Mouse (Mus musculus) ES-Bruce4 (cell line): ENCODE results near the gene Ipo11. TPM values are rescaled to one million over a fixed set of nuclear protein-coding genes. Genes with fewer than 3 reads are reported as not detected.
"Not testable (repeated sequence)": the region's sequence is repeated elsewhere in the genome, so short reads cannot be mapped to it uniquely, and the experiment has no call there.

Experiments
- H3K27ac ChIP-seq: 2 replicates; pipeline ENCODE4 v1.5.1; 2012; ENCODE audit warnings: low read length, inconsistent platforms; ENCODE audit not compliant: insufficient read depth
- H3K27me3 ChIP-seq: 2 replicates; pipeline ENCODE4 v1.6.1; 2012; ENCODE audit warnings: mild to moderate bottlenecking, low read length, inconsistent platforms; ENCODE audit not compliant: control insufficient read depth, poor library complexity, insufficient read depth, severe bottlenecking
- H3K36me3 ChIP-seq: 2 replicates; pipeline ENCODE4 v1.6.1; 2012; ENCODE audit warnings: inconsistent platforms, mild to moderate bottlenecking, low read length, moderate library complexity; ENCODE audit not compliant: control insufficient read depth, poor library complexity, insufficient read depth, severe bottlenecking
- H3K4me1 ChIP-seq: one replicate; pipeline ENCODE4 v1.8.1; 2011; ENCODE audit warnings: low read length; ENCODE audit not compliant: control insufficient read depth, insufficient read depth
- H3K4me3 ChIP-seq: 2 replicates; pipeline ENCODE4 v1.5.1; 2011; ENCODE audit warnings: low read depth, mild to moderate bottlenecking, low read length
- H3K9ac ChIP-seq: 2 replicates; pipeline ENCODE4 v1.6.1; 2012; ENCODE audit warnings: low read depth, mild to moderate bottlenecking, inconsistent platforms; ENCODE audit not compliant: poor library complexity, severe bottlenecking
- H3K9me3 ChIP-seq: replicated peaks from 2 replicates; pipeline ENCODE4 v1.6.1; 2012; ENCODE audit warnings: mild to moderate bottlenecking, low read length, inconsistent platforms; ENCODE audit not compliant: control insufficient read depth, poor library complexity, insufficient read depth, severe bottlenecking
- CTCF ChIP-seq: IDR thresholded peaks from one replicate; pipeline ENCODE4 v1.8.1; 2011; ENCODE audit warnings: low read depth, low read length
- EP300 ChIP-seq: IDR thresholded peaks from 2 replicates; pipeline ENCODE4 v1.6.1; 2011; ENCODE audit warnings: low read depth, low read length; ENCODE audit not compliant: insufficient read depth
- POLR2A ChIP-seq: IDR thresholded peaks from one replicate; pipeline ENCODE4 v1.8.1; 2011; ENCODE audit warnings: low read length; ENCODE audit not compliant: insufficient read depth
- polyA plus RNA-seq: library from polyadenylated mRNA; stranded (reverse); fragments of >200 nt; gene quantifications from 2 replicates; pipeline ENCODE4 v1.2.4, GENCODE M21; 2011; ENCODE audit warnings: low read depth; ENCODE audit not compliant: missing spikeins, insufficient read depth, insufficient read length

Ipo11 gene
- polyA plus RNA-seq, 1 experiment, result 77.7 TPM

- TF ChIP-seq CTCF (no peak), POLR2A (no peak), EP300 (no peak)
- H3K9me3 ChIP-seq, result no peaks in the 10 kb centered on the region
- H3K9ac ChIP-seq, result no peak overlapping the region
Measured at GRCm38 (mm10) chr13:106913125-106913736, 23.5 kb downstream of the Ipo11 start.

GRCm38 (mm10) chr13:106910096-106910495 lies 26.7 kb downstream of the Ipo11 start:
- Histone ChIP-seq H3K27me3 (no peaks in the 10 kb centered on the region), H3K9me3 (no peaks in the 10 kb centered on the region), H3K4me3 (no peak overlapping the region), H3K4me1 (no peaks in the 10 kb centered on the region), H3K27ac (no peak overlapping the region), H3K9ac (no peak overlapping the region), H3K36me3 (peaks cover 35% of the 10 kb centered on the region)
- TF ChIP-seq CTCF (no peak), POLR2A (no peak), EP300 (no peak)

More at GRCm38 (mm10) chr13:106913125-106913736, 23.5 kb downstream of the Ipo11 start:
- Histone ChIP-seq H3K4me3 (no peak overlapping the region), H3K27ac (peak overlapping the region; percentile 33; the same call in 1 of the 2 replicates), H3K4me1 (no peaks in the 10 kb centered on the region), H3K27me3 (no peaks in the 10 kb centered on the region), H3K36me3 (peaks cover 28% of the 10 kb centered on the region)

- Histone ChIP-seq H3K27ac (no peak overlapping the region), H3K36me3 (peaks cover 35% of the 10 kb centered on the region)
Measured at GRCm38 (mm10) chr13:106907273-106907672, 29.5 kb downstream of the Ipo11 start.

GRCm38 (mm10) chr13:106905154-106905553 lies 31.6 kb downstream of the Ipo11 start:
- not testable (repeated sequence) for H3K9ac ChIP-seq, H3K4me3 ChIP-seq, H3K27ac ChIP-seq, H3K4me1 ChIP-seq, H3K9me3 ChIP-seq, H3K27me3 ChIP-seq
- peaks cover 36% of the 10 kb centered on the region for H3K36me3 ChIP-seq

More at GRCm38 (mm10) chr13:106907273-106907672, 29.5 kb downstream of the Ipo11 start:
- TF ChIP-seq CTCF, result no peak
- TF ChIP-seq POLR2A, result no peak
- TF ChIP-seq EP300, result no peak
- H3K9ac ChIP-seq, result no peak overlapping the region
- no peaks in the 10 kb centered on the region for H3K27me3 ChIP-seq
- no peaks in the 10 kb centered on the region for H3K9me3 ChIP-seq
- H3K4me1 ChIP-seq, result no peaks in the 10 kb centered on the region
- no peak overlapping the region for H3K4me3 ChIP-seq

- Histone ChIP-seq H3K36me3 (peaks cover 36% of the 10 kb centered on the region), H3K27ac (no peak overlapping the region), H3K4me3 (no peak overlapping the region), H3K9me3 (no peaks in the 10 kb centered on the region), H3K4me1 (no peaks in the 10 kb centered on the region), H3K27me3 (no peaks in the 10 kb centered on the region), H3K9ac (no peak overlapping the region)
- TF ChIP-seq POLR2A (no peak), EP300 (no peak), CTCF (no peak)
Measured at GRCm38 (mm10) chr13:106904637-106905036, 32.1 kb downstream of the Ipo11 start.

- no peaks in the 10 kb centered on the region for H3K4me1 ChIP-seq
- H3K9me3 ChIP-seq, result no peaks in the 10 kb centered on the region
- no peak overlapping the region for H3K27ac ChIP-seq
- no peaks in the 10 kb centered on the region for H3K27me3 ChIP-seq
- no peak overlapping the region for H3K9ac ChIP-seq
- peaks cover 18% of the 10 kb centered on the region for H3K36me3 ChIP-seq
- no peak overlapping the region for H3K4me3 ChIP-seq
- TF ChIP-seq EP300 (no peak), CTCF (peak; percentile 67), POLR2A (no peak)
Measured at GRCm38 (mm10) chr13:106894284-106894683, 42.5 kb downstream of the Ipo11 start.
